Mouse (Mus musculus) large intestine, adult 2 months (tissue): ENCODE results near the gene Pom121. TPM values are rescaled to one million over a fixed set of nuclear protein-coding genes. Genes with fewer than 3 reads are reported as not detected.

Experiments
- DNase-seq: peaks from one replicate; pipeline ENCODE4 v3.0.0-alpha.2; 2012; ENCODE audit warnings: low read depth, low spot score
- WGBS: fragments of 180-500 bp; shearing (Covaris S2); methylation state at CpG from one replicate; pipeline ENCODE4 v1.1.7; 2018; 5-methylcytosine and 5-hydroxymethylcytosine counted together
- polyA plus RNA-seq: library from polyadenylated mRNA; depleted of rRNA; stranded (reverse); fragments of >200 nt; gene quantifications from 2 replicates; pipeline ENCODE4 v1.2.3, GENCODE M21; 2012; rRNA removed

Pom121 gene
- polyA plus RNA-seq = 13.7 and 14.7 TPM in 2 replicates

- under 1% methylated on average over 107 of the region's 110 CpGs for WGBS
- peak; percentile 47 for DNase-seq
Measured at GRCm38 (mm10) chr5:135394004-135394823, at the start of gene Pom121. Pom121 (minus strand) TSS chr5:135394546.

GRCm38 (mm10) chr5:135442430-135442829 lies 48.1 kb upstream of the Pom121 start:
- DNase-seq = no peak
- 75% methylated on average over 7 of the region's 7 CpGs for WGBS

GRCm38 (mm10) chr5:135435039-135435438 lies 40.7 kb upstream of the Pom121 start:
- WGBS = 93% methylated on average over 10 of the region's 10 CpGs
- no peak for DNase-seq

GRCm38 (mm10) chr5:135433861-135434260 lies 39.5 kb upstream of the Pom121 start:
- WGBS = 96% methylated on average over 4 of the region's 4 CpGs
- DNase-seq = no peak

GRCm38 (mm10) chr5:135431111-135431510 lies 36.8 kb upstream of the Pom121 start:
- WGBS = 81% methylated on average over 6 of the region's 6 CpGs
- no peak for DNase-seq

GRCm38 (mm10) chr5:135428786-135429185 lies 34.4 kb upstream of the Pom121 start:
- 71% methylated on average over 5 of the region's 5 CpGs for WGBS
- no peak for DNase-seq

- WGBS = 87% methylated on average over 9 of the region's 9 CpGs
- no peak for DNase-seq
Measured at GRCm38 (mm10) chr5:135410266-135410665, 15.9 kb upstream of the Pom121 start.

- 77% methylated on average over 4 of the region's 4 CpGs for WGBS
- no peak for DNase-seq
Measured at GRCm38 (mm10) chr5:135408114-135408513, 13.8 kb upstream of the Pom121 start.

- DNase-seq = no peak
- 76% methylated on average over 9 of the region's 9 CpGs for WGBS
Measured at GRCm38 (mm10) chr5:135405437-135405836, 11.1 kb upstream of the Pom121 start.

- no peak for DNase-seq
- WGBS = 49% methylated on average over 20 of the region's 20 CpGs
Measured at GRCm38 (mm10) chr5:135404623-135405022, 10.3 kb upstream of the Pom121 start.

- peak; percentile 51 for DNase-seq
- 4% methylated on average over 2 of the region's 2 CpGs for WGBS
Measured at GRCm38 (mm10) chr5:135400244-135400643, 5.9 kb upstream of the Pom121 start.

GRCm38 (mm10) chr5:135399382-135399781 lies 5.0 kb upstream of the Pom121 start:
- no peak for DNase-seq
- WGBS = 47% methylated on average over 6 of the region's 6 CpGs

GRCm38 (mm10) chr5:135395826-135396225 lies 1.5 kb upstream of the Pom121 start:
- no peak for DNase-seq

GRCm38 (mm10) chr5:135383771-135384170 lies 10.6 kb downstream of the Pom121 start:
- 76% methylated on average over 10 of the region's 10 CpGs for WGBS
- no peak for DNase-seq

More at GRCm38 (mm10) chr5:135395826-135396225, 1.5 kb upstream of the Pom121 start:
- WGBS = 57% methylated on average over 5 of the region's 5 CpGs

- 87% methylated on average over 7 of the region's 7 CpGs for WGBS
- no peak for DNase-seq
Measured at GRCm38 (mm10) chr5:135382746-135383145, 11.6 kb downstream of the Pom121 start.

- DNase-seq = no peak
- WGBS = 94% methylated on average over 10 of the region's 10 CpGs
Measured at GRCm38 (mm10) chr5:135381356-135381925, 12.9 kb downstream of the Pom121 start.

GRCm38 (mm10) chr5:135380681-135381080 lies 13.7 kb downstream of the Pom121 start:
- no peak for DNase-seq
- WGBS = 96% methylated on average over 4 of the region's 4 CpGs

- 64% methylated on average over 2 of the region's 2 CpGs for WGBS
- no peak for DNase-seq
Measured at GRCm38 (mm10) chr5:135376341-135376740, 18.0 kb downstream of the Pom121 start.

- no peak for DNase-seq
- 25% methylated on average over 8 of the region's 8 CpGs for WGBS
Measured at GRCm38 (mm10) chr5:135375167-135375566, 19.2 kb downstream of the Pom121 start.

GRCm38 (mm10) chr5:135373601-135374000 lies 20.7 kb downstream of the Pom121 start:
- 99% methylated on average over 5 of the region's 5 CpGs for WGBS
- DNase-seq = no peak

- 91% methylated on average over 13 of the region's 13 CpGs for WGBS
Measured at GRCm38 (mm10) chr5:135371195-135371594, 23.2 kb downstream of the Pom121 start.

More at GRCm38 (mm10) chr5:135371195-135371594, 23.2 kb downstream of the Pom121 start:
- no peak for DNase-seq
